Mouse (Mus musculus) liver, embryonic 16.5 days (tissue): ENCODE measurements around the gene Foxd3. TPM values are rescaled to one million over a fixed set of nuclear protein-coding genes. Genes with fewer than 3 reads are reported as not detected.

Experiments used
- microRNA-seq: library from miRNA; unstranded; fragments of <30 nt; microRNA quantifications from one replicate; pipeline ENCODE4, GENCODE M21; 2016
- polyA plus RNA-seq: library from polyadenylated mRNA; unstranded; fragments of >200 nt; fragmentation: Nextera tagmentation; extraction: Ambion mirVana; gene quantifications from 2 replicates; pipeline ENCODE4 v1.2.1, GENCODE M21; 2015

The Foxd3 gene
- polyA plus RNA-seq, 1 experiment from 2014 or later, result 0.07 TPM

Small RNA genes within 50 kb of the gene (microRNA-seq; reads per million reads assigned to microRNA genes)
- gene Gm23366, result not detected

Other genes starting within 250 kb of the Foxd3 start
- 9.7 and 10.3 TPM in 2 replicates for gene Alg6, start 59.4 kb downstream of the Foxd3 start, polyA plus RNA-seq
- 2.4 and 2.7 TPM in 2 replicates for gene Efcab7, start 172.9 kb downstream of the Foxd3 start, polyA plus RNA-seq